Comparison of ENCODE assay signal across 7 mouse cellular contexts in the genomic region with DNA sequence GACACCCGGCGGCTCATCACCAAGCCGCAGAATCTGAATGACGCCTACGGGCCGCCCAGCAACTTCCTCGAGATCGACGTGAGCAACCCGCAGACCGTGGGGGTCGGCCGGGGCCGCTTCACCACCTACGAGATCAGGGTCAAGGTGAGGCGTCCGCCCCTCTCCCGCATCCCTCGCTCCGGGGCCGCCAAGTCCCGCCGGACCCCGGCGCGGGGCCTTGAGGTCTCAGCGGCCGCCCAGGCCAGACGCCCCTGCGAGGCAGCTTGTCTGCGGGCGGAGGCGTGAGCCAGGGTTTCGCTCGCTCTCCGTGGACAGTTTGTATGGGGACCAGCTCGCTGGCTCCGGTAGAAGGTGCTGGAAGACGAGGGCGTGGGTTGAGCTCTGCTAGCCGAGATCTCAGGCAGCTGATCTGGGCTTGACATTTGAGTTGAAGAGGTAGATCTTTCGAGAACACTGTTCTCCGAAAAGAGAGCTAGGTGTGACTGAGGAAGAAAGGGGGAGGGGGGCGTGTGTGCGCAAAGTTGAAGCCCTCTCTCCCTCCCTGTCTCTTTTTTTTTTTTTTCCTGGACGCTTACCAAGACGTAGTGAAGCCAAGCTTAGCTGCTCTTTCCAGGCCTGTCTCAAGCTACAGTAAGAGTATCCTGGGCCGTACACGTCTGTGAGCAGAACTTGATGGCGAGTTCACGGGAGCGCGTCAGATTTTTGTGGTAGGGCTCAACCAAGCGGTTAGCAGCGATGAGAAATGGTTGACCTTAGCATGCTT. TPM values are rescaled to one million over a fixed set of nuclear protein-coding genes. Genes with fewer than 3 reads are reported as not detected.
A peak's percentile ranks its signal among the peaks of the same experiment; 100 is the strongest.
DNase-seq lines count a peak whose midpoint lies in the region.

No protein-coding gene starts in this region.

- H3K4me1 ChIP-seq in forebrain, embryonic 10.5 days = peaks cover 16% of the 10 kb centered on the region

- H3K36me3 ChIP-seq in forebrain, embryonic 10.5 days (replicated peaks) = peaks cover 29% of the 10 kb centered on the region

- H3K4me3 ChIP-seq in forebrain, embryonic 10.5 days = peak overlapping the region; percentile 89

- no peaks in the 10 kb centered on the region for H3K9me3 ChIP-seq in forebrain, embryonic 10.5 days

- peak; percentile 36 for DNase-seq in ES-CJ7 (ENCODE audit: low read depth, low spot score)
- DNase-seq in adrenal gland, postnatal 14 days = peak; percentile 76
- DNase-seq in forebrain, embryonic 10.5 days (ENCODE audit: extremely low spot score, low spot score) = peak; percentile 62
- DNase-seq in heart, postnatal 4 days = peak; percentile 68
- peak; percentile 63 to 68 for DNase-seq in layer of hippocampus, postnatal 36 days
- peak; percentile 58 for DNase-seq in lung, postnatal 14 days
- peak; percentile 68 to 78 for DNase-seq in right cerebral cortex, postnatal 10 days (ENCODE audit: low spot score in 2 of 2)

- peak overlapping the region; percentile 96 for H3K27ac ChIP-seq in forebrain, embryonic 10.5 days

- no peaks in the 10 kb centered on the region for H3K27me3 ChIP-seq in forebrain, embryonic 10.5 days (ENCODE audit: poor library complexity, severe bottlenecking)

- WGBS in forebrain, embryonic 10.5 days = 1% methylated on average over 55 of the region's 55 CpGs

RNA-seq across cellular contexts. Expression of gene Snx3, which starts 0.7 kb away (rescaled TPM):
- 197 and 210 TPM in 2 replicates for total RNA-seq in adrenal gland, postnatal 14 days (2021)
- 260 and 270 TPM in 2 replicates for polyA plus RNA-seq in forebrain, embryonic 10.5 days (2016; fragmentation: Nextera tagmentation; extraction: Ambion mirVana)
- 100 to 1,000 TPM; 211 to 223 TPM for total RNA-seq in heart, postnatal 4 days (2021)
- total RNA-seq in layer of hippocampus, postnatal 36 days (2021) = 100 to 1,000 TPM; 204 to 217 TPM

RNA-seq across cellular contexts. Expression of gene Afg1l, which starts 24.2 kb away (rescaled TPM):
- total RNA-seq in adrenal gland, postnatal 14 days (2021) = 25.2 and 27.8 TPM in 2 replicates
- 3.6 TPM in 2 replicates for polyA plus RNA-seq in forebrain, embryonic 10.5 days (2016; fragmentation: Nextera tagmentation; extraction: Ambion mirVana)
- 10 to 100 TPM; 19.2 to 22.1 TPM for total RNA-seq in heart, postnatal 4 days (2021)
- total RNA-seq in layer of hippocampus, postnatal 36 days (2021) = 10 to 100 TPM; 14.6 to 15.3 TPM

Comparison
In these comparisons a context has a peak if more than half of its experiments do, and no peak if none do; other contexts are left out.
1. Peak in every context shown above with its lines: DNase-seq, H3K4me3 ChIP-seq and H3K27ac ChIP-seq.